Mouse (Mus musculus): ENCODE data around the gene Gm15737.

DNA sequence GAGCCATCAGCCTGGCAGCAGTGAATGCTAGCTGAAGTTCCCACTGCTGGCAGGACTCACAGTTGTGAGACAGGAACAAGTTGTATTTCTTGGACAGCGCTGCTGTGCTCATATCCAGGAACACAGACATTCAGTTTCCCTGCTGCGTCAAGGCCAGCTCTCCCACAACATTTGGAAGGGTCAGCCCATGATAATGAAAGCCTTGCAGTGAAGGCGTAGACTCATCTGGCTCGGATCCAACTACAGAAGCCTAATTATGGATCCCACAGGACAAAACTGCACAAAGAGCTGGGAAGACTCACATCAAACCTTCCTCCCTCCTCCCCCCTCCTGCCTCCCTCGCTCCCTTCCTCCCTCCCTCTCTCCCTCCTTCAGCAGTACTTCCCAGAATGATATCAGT is 18.9 kb upstream of the Gm15737 start:
- TF ChIP-seq POLR2A (IDR thresholded peaks at IDR 0.05; ENCODE audit: borderline replicate concordance, extremely low read depth, insufficient read depth, insufficient read length, poor library complexity, severe bottlenecking) (no peak), CTCF (IDR thresholded peaks at IDR 0.05; ENCODE audit: borderline replicate concordance, extremely low read depth, insufficient read depth, insufficient read length) (no peak)
